Mouse (Mus musculus) lung, postnatal 0 days (tissue): ENCODE results near the gene Slc6a21. TPM values are rescaled to one million over a fixed set of nuclear protein-coding genes. Genes with fewer than 3 reads are reported as not detected.

Source experiments
- ATAC-seq: fragments of 200-750 bp; cut with Nextera tagmentation; 2 replicates; pipeline ENCODE4 v1.8.0; 2017; ENCODE audit warnings: moderate library complexity
- DNase-seq: peaks from one replicate; pipeline ENCODE4 v3.0.0-alpha.2; 2016; ENCODE audit warnings: low spot score
- H3K27ac ChIP-seq: fragments of 300-500 bp; sonication (generic); 2 replicates; pipeline ENCODE4 v1.5.1; 2014; ENCODE audit warnings: antibody characterized with exemption, mild to moderate bottlenecking, low read length, mixed read lengths
- H3K27me3 ChIP-seq: fragments of 300-500 bp; sonication (generic); replicated peaks from 2 replicates; pipeline ENCODE4 v1.6.1; 2014; ENCODE audit warnings: low read length, mixed read lengths; ENCODE audit not compliant: insufficient read depth
- H3K36me3 ChIP-seq: fragments of 300-500 bp; sonication (generic); 2 replicates; pipeline ENCODE4 v1.6.1; 2014; ENCODE audit warnings: low read length, mixed read lengths; ENCODE audit not compliant: insufficient read depth
- H3K4me1 ChIP-seq: fragments of 300-500 bp; sonication (generic); 2 replicates; pipeline ENCODE4 v1.6.1; 2014; ENCODE audit warnings: antibody characterized with exemption, low read depth, low read length, mixed read lengths; ENCODE audit not compliant: insufficient read depth
- H3K4me2 ChIP-seq: fragments of 300-500 bp; sonication (generic); replicated peaks from 2 replicates; pipeline ENCODE4 v1.6.1; 2014; ENCODE audit warnings: low read depth, mild to moderate bottlenecking, low read length, moderate library complexity, mixed read lengths
- H3K4me3 ChIP-seq: fragments of 300-500 bp; sonication (generic); 2 replicates; pipeline ENCODE4 v1.5.1; 2014; ENCODE audit warnings: low read depth, low read length
- H3K9ac ChIP-seq: fragments of 300-500 bp; sonication (generic); replicated peaks from 2 replicates; pipeline ENCODE4 v1.6.1; 2014; ENCODE audit warnings: low read depth, mild to moderate bottlenecking
- H3K9me3 ChIP-seq: fragments of 300-500 bp; sonication (generic); 2 replicates; pipeline ENCODE4 v1.6.1; 2016; ENCODE audit warnings: low read length, mixed read lengths
- CTCF ChIP-seq: IDR thresholded peaks from 2 replicates; pipeline ENCODE4 v1.5.1; 2016; ENCODE audit warnings: antibody characterized with exemption, mild to moderate bottlenecking
- EP300 ChIP-seq: IDR thresholded peaks from 2 replicates; pipeline ENCODE4 v1.6.1; 2016; ENCODE audit warnings: antibody characterized with exemption, mild to moderate bottlenecking, control low read depth
- WGBS: fragments of 180-500 bp; shearing (Covaris S2); extraction: QIAGEN DNeasy Blood & Tissue Kit; methylation state at CpG from one replicate; pipeline ENCODE4 v1.1.7; 2014; 5-methylcytosine and 5-hydroxymethylcytosine counted together
- polyA plus RNA-seq: library from polyadenylated mRNA; unstranded; fragments of >200 nt; fragmentation: Nextera tagmentation; extraction: Ambion mirVana; gene quantifications from 2 replicates; pipeline ENCODE4 v1.2.1, GENCODE M21; 2015

The Slc6a21 gene
- polyA plus RNA-seq, 1 experiment from 2014 or later, result not detected

- ATAC-seq, result no peak
- DNase-seq, result no peak
- WGBS, result 79% methylated on average over 1 of the region's 1 CpGs
Measured at GRCm38 (mm10) chr7:45296626-45297025, 19.3 kb downstream of the Slc6a21 start.

GRCm38 (mm10) chr7:45297563-45297962 lies 20.2 kb downstream of the Slc6a21 start:
- H3K9me3 ChIP-seq, result no peaks in the 10 kb centered on the region
- no peaks in the 10 kb centered on the region for H3K27me3 ChIP-seq
- H3K27ac ChIP-seq, result no peak overlapping the region
- H3K4me3 ChIP-seq, result no peak overlapping the region
- H3K4me1 ChIP-seq, result no peaks in the 10 kb centered on the region
- no peak for ATAC-seq
- no peak for TF ChIP-seq EP300
- TF ChIP-seq CTCF, result no peak
- H3K9ac ChIP-seq, result no peak overlapping the region
- DNase-seq, result no peak
- H3K4me2 ChIP-seq, result no peak overlapping the region
- 63% methylated on average over 3 of the region's 3 CpGs for WGBS
- no peaks in the 10 kb centered on the region for H3K36me3 ChIP-seq

More at GRCm38 (mm10) chr7:45296626-45297025, 19.3 kb downstream of the Slc6a21 start:
- no peak overlapping the region for H3K4me2 ChIP-seq
- H3K4me1 ChIP-seq, result no peaks in the 10 kb centered on the region
- H3K27me3 ChIP-seq, result no peaks in the 10 kb centered on the region
- H3K4me3 ChIP-seq, result no peak overlapping the region
- no peak overlapping the region for H3K9ac ChIP-seq
- no peaks in the 10 kb centered on the region for H3K36me3 ChIP-seq
- H3K27ac ChIP-seq, result no peak overlapping the region
- TF ChIP-seq CTCF (no peak), EP300 (no peak)
- no peaks in the 10 kb centered on the region for H3K9me3 ChIP-seq

GRCm38 (mm10) chr7:45299752-45300151 lies 22.4 kb downstream of the Slc6a21 start:
- Histone ChIP-seq H3K27me3 (no peaks in the 10 kb centered on the region), H3K9me3 (no peaks in the 10 kb centered on the region), H3K27ac (no peak overlapping the region), H3K36me3 (no peaks in the 10 kb centered on the region), H3K4me3 (no peak overlapping the region), H3K4me2 (no peak overlapping the region), H3K9ac (no peak overlapping the region), H3K4me1 (no peaks in the 10 kb centered on the region)
- peak; percentile 81 for DNase-seq
- peak; percentile 91 for ATAC-seq
- WGBS, result 8% methylated on average over 5 of the region's 5 CpGs
- TF ChIP-seq CTCF, result peak; percentile 87
- no peak for TF ChIP-seq EP300

DNA sequence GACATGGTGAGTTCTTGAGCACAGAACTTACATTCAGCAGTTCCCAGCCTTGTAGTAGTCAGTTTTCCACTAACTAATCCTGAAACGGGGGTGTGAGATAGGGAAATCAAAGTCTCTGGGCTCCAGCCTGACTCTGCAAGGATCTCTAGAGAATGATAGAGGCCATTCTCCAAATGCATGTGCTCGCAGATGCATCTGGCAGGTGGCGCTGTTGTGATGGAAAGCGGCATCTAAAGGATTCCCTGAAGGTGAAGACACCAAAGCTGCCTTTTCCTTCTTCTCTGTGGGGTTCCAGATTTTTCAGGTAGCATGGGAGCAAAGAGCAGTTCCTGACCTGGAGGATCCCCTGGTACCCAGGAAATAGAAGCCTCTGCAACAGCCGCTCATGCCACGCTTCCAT lies 23.0 kb downstream of the Slc6a21 start:
- Histone ChIP-seq H3K9me3 (no peaks in the 10 kb centered on the region), H3K36me3 (no peaks in the 10 kb centered on the region), H3K27me3 (no peaks in the 10 kb centered on the region), H3K27ac (no peak overlapping the region), H3K4me1 (no peaks in the 10 kb centered on the region), H3K4me2 (no peak overlapping the region), H3K9ac (no peak overlapping the region), H3K4me3 (no peak overlapping the region)
- DNase-seq (peak; percentile 58), ATAC-seq (peak; percentile 52)
- WGBS, result 8% methylated on average over 6 of the region's 6 CpGs
- TF ChIP-seq EP300 (no peak), CTCF (peak; percentile 81)

DNA sequence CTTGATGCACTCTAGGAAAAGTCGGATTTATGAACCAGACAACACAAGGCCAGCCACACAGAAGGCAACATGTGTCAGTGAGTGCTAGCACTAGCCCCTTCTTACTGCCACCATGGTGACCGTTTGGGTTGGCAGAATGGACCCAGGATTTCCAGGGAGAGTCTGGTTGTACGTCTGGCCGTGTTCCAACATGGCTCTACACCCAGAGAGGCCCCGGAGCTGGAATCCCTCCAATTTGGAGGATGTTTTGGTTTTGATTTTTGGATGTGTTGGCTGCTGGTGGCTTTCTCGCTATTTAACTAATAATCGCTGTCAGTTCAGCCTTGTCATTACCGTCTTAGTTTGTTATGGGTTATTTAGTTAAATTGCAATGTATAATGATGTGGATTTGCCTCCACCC lies 25.3 kb downstream of the Slc6a21 start:
- Histone ChIP-seq H3K9ac (no peak overlapping the region), H3K27me3 (no peaks in the 10 kb centered on the region), H3K36me3 (no peaks in the 10 kb centered on the region), H3K4me2 (no peak overlapping the region), H3K9me3 (no peaks in the 10 kb centered on the region), H3K4me3 (no peak overlapping the region), H3K4me1 (no peaks in the 10 kb centered on the region), H3K27ac (no peak overlapping the region)
- 52% methylated on average over 8 of the region's 8 CpGs for WGBS
- TF ChIP-seq EP300, result no peak
- no peak for TF ChIP-seq CTCF
- DNase-seq (no peak), ATAC-seq (no peak)

- H3K4me3 ChIP-seq, result no peak overlapping the region
- no peaks in the 10 kb centered on the region for H3K9me3 ChIP-seq
- no peak overlapping the region for H3K27ac ChIP-seq
- H3K9ac ChIP-seq, result no peak overlapping the region
- H3K4me2 ChIP-seq, result 0 out of 2 replicates have a peak overlapping the region, but pooled peaks have one; percentile 32
- peak; percentile 29 for DNase-seq
- TF ChIP-seq CTCF (no peak), EP300 (no peak)
- WGBS, result 22% methylated on average over 11 of the region's 13 CpGs
- H3K4me1 ChIP-seq, result no peaks in the 10 kb centered on the region
- no peaks in the 10 kb centered on the region for H3K36me3 ChIP-seq
- peak; percentile 8; the same call in 1 of the 2 replicates for ATAC-seq
- H3K27me3 ChIP-seq, result no peaks in the 10 kb centered on the region
Measured at GRCm38 (mm10) chr7:45304869-45305268, 27.6 kb downstream of the Slc6a21 start.

DNA sequence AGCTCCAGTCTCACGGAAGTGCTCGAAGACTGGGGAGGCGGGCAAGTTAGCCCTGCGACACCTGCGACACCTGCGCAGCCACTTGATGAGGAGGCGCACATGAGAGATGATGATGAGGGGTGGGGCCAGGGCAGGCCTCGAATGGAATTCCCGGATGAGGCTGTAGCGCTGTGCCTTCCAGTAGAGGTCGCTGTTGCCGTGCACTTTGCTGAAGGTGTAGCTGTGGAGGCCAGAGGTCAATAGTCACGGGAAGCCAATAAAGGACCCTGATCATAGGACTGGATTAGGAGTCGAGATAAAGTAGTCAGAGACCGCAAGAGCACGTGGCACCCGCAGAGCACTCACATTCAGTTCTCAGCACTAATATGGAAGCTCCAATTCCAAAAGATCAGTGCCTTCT lies 28.0 kb downstream of the Slc6a21 start:
- Histone ChIP-seq H3K4me3 (no peak overlapping the region), H3K27me3 (no peaks in the 10 kb centered on the region), H3K4me1 (no peaks in the 10 kb centered on the region), H3K27ac (no peak overlapping the region), H3K9ac (no peak overlapping the region), H3K36me3 (no peaks in the 10 kb centered on the region), H3K4me2 (0 out of 2 replicates have a peak overlapping the region, but pooled peaks have one; percentile 32), H3K9me3 (no peaks in the 10 kb centered on the region)
- 18% methylated on average over 17 of the region's 17 CpGs for WGBS
- DNase-seq (peak; percentile 85), ATAC-seq (peak; percentile 78)
- TF ChIP-seq EP300 (no peak), CTCF (peak; percentile 92)
